Mouse (Mus musculus): ENCODE results near the gene Zfp949.
"Not testable (repeated sequence)": the region's sequence is repeated elsewhere in the genome, so short reads cannot be mapped to it uniquely, and the experiment has no call there.

- TF ChIP-seq CTCF (IDR thresholded peaks at IDR 0.05; ENCODE audit: low read depth, low read length); POLR2A (IDR thresholded peaks at IDR 0.05; ENCODE audit: insufficient read depth, low read length): not testable (repeated sequence)
Observed at GRCm38 (mm10) chr9:88570471-88570870, 22.7 kb downstream of the Zfp949 start.

Measured in ES-Bruce4 (cell line).